Comparison of ENCODE assay signal across 14 mouse cellular contexts in genomic region chr10:67065927-67066326, GRCm38 (mm10). TPM values are rescaled to one million over a fixed set of nuclear protein-coding genes. Genes with fewer than 3 reads are reported as not detected.
DNase-seq lines count a peak whose midpoint lies in the region; ATAC-seq lines count a peak whose summit lies in the region.
"Had no signal": no experiment of that assay in that cellular context is flagged by ENCODE, and none has a peak within 500 bp of the region (broad histone marks: within the 10 kb centered on the region; RNA-seq: fewer than 3 reads in every experiment).

No protein-coding gene starts in this region.

- no peak overlapping the region for H3K4me3 ChIP-seq in heart, embryonic 15.5 days
- H3K4me3 ChIP-seq in heart, embryonic 10.5 days, result no peak overlapping the region
- H3K4me3 ChIP-seq in forebrain, embryonic 15.5 days, result no peak overlapping the region
- H3K4me3 ChIP-seq in hindbrain, embryonic 16.5 days (ENCODE audit: low read length), result no peak overlapping the region
- H3K4me3 ChIP-seq in neural tube, embryonic 12.5 days, result no peak overlapping the region
- H3K4me3 ChIP-seq: embryonic facial prominence, embryonic 10.5 days had no signal

- H3K36me3 ChIP-seq in heart, embryonic 15.5 days, result no peaks in the 10 kb centered on the region
- H3K36me3 ChIP-seq in heart, embryonic 10.5 days, result 0 out of 2 replicates have a peak, but pooled peaks cover 2% of the 10 kb centered on the region
- H3K36me3 ChIP-seq in forebrain, embryonic 15.5 days, result no peaks in the 10 kb centered on the region
- H3K36me3 ChIP-seq in hindbrain, embryonic 16.5 days (ENCODE audit: control insufficient read depth, insufficient read depth, low read length), result no peaks in the 10 kb centered on the region
- H3K36me3 ChIP-seq in neural tube, embryonic 12.5 days, result no peaks in the 10 kb centered on the region
- H3K36me3 ChIP-seq: embryonic facial prominence, embryonic 10.5 days had no signal

- intact Hi-C loops in left cerebral cortex, postnatal 4 days (cut with DNase I), result no loop called here

- H3K9ac ChIP-seq in heart, embryonic 15.5 days, result no peak overlapping the region
- no peak overlapping the region for H3K9ac ChIP-seq in forebrain, embryonic 15.5 days (replicated peaks)
- H3K9ac ChIP-seq in hindbrain, embryonic 16.5 days (ENCODE audit: low read depth, low read length), result no peak overlapping the region
- no peak overlapping the region for H3K9ac ChIP-seq in neural tube, embryonic 12.5 days

- H3K27ac ChIP-seq in heart, embryonic 15.5 days, result 0 out of 2 replicates have a peak overlapping the region, but pooled peaks have one; percentile 32
- no peak overlapping the region for H3K27ac ChIP-seq in heart, embryonic 10.5 days
- peak overlapping the region; percentile 69 for H3K27ac ChIP-seq in forebrain, embryonic 15.5 days (replicated peaks)
- peak overlapping the region; percentile 34; the same call in 1 of the 2 replicates for H3K27ac ChIP-seq in hindbrain, embryonic 16.5 days (ENCODE audit: low read depth, low read length)
- H3K27ac ChIP-seq in neural tube, embryonic 12.5 days, result peak overlapping the region; percentile 15; the same call in 1 of the 2 replicates
- H3K27ac ChIP-seq: embryonic facial prominence, embryonic 10.5 days; macrophage had no signal

- no peak for DNase-seq in heart, embryonic 10.5 days (ENCODE audit: low spot score)
- DNase-seq in left cerebral cortex, postnatal 4 days, result no peak
- DNase-seq in thymus, postnatal 36 days, result no peak
- DNase-seq: adrenal gland, adult 8-10 months; kidney, adult 11 months; lung, adult 2 months had no signal

- peaks cover 26% of the 10 kb centered on the region for H3K4me1 ChIP-seq in heart, embryonic 15.5 days (replicated peaks)
- H3K4me1 ChIP-seq in heart, embryonic 10.5 days, result peaks cover 21% of the 10 kb centered on the region
- H3K4me1 ChIP-seq in forebrain, embryonic 15.5 days, result peaks cover 20% of the 10 kb centered on the region
- H3K4me1 ChIP-seq in hindbrain, embryonic 16.5 days (ENCODE audit: control insufficient read depth, insufficient read depth, low read depth, low read length), result peaks cover 19% of the 10 kb centered on the region
- H3K4me1 ChIP-seq in neural tube, embryonic 12.5 days, result peaks cover 27% of the 10 kb centered on the region

- H3K4me2 ChIP-seq in heart, embryonic 15.5 days, result no peak overlapping the region
- H3K4me2 ChIP-seq in forebrain, embryonic 15.5 days (replicated peaks), result no peak overlapping the region
- H3K4me2 ChIP-seq in hindbrain, embryonic 16.5 days (ENCODE audit: low read length), result no peak overlapping the region
- H3K4me2 ChIP-seq in neural tube, embryonic 12.5 days (replicated peaks), result no peak overlapping the region

- H3K27me3 ChIP-seq in heart, embryonic 15.5 days, result no peaks in the 10 kb centered on the region
- no peaks in the 10 kb centered on the region for H3K27me3 ChIP-seq in heart, embryonic 10.5 days (ENCODE audit: insufficient read depth, poor library complexity, severe bottlenecking)
- H3K27me3 ChIP-seq in forebrain, embryonic 15.5 days, result no peaks in the 10 kb centered on the region
- no peaks in the 10 kb centered on the region for H3K27me3 ChIP-seq in hindbrain, embryonic 16.5 days (replicated peaks; ENCODE audit: control insufficient read depth, insufficient read depth, low read length)
- H3K27me3 ChIP-seq in neural tube, embryonic 12.5 days (replicated peaks), result no peaks in the 10 kb centered on the region

- no peak for ATAC-seq in heart, embryonic 15.5 days (replicated peaks; ENCODE audit: insufficient number of reproducible peaks, insufficient read depth, low FRiP score, low read depth)
- ATAC-seq in forebrain, embryonic 15.5 days (replicated peaks), result peak; percentile 26; the same call in 1 of the 2 replicates
- ATAC-seq in hindbrain, embryonic 16.5 days, result peak; percentile 59
- peak; percentile 76; the same call in 1 of the 2 replicates for ATAC-seq in neural tube, embryonic 12.5 days (ENCODE audit: low FRiP score, low read depth)
- ATAC-seq in megakaryocyte, adult 5-6 weeks (ENCODE audit: poor library complexity, severe bottlenecking), result no peak

- WGBS in heart, embryonic 15.5 days, result 53% methylated on average over 5 of the region's 5 CpGs
- WGBS in heart, embryonic 10.5 days, result 74% methylated on average over 5 of the region's 5 CpGs
- 40% methylated on average over 5 of the region's 5 CpGs for WGBS in forebrain, embryonic 15.5 days
- WGBS in hindbrain, embryonic 16.5 days, result 19% methylated on average over 5 of the region's 5 CpGs
- 35% methylated on average over 5 of the region's 5 CpGs for WGBS in neural tube, embryonic 12.5 days

- no peaks in the 10 kb centered on the region for H3K9me3 ChIP-seq in heart, embryonic 15.5 days (replicated peaks)
- H3K9me3 ChIP-seq in heart, embryonic 10.5 days, result no peaks in the 10 kb centered on the region
- H3K9me3 ChIP-seq in forebrain, embryonic 15.5 days, result no peaks in the 10 kb centered on the region
- H3K9me3 ChIP-seq in hindbrain, embryonic 16.5 days (ENCODE audit: control insufficient read depth, low read length), result no peaks in the 10 kb centered on the region; the same call in 1 of the 2 replicates
- no peaks in the 10 kb centered on the region for H3K9me3 ChIP-seq in neural tube, embryonic 12.5 days
- H3K9me3 ChIP-seq: embryonic facial prominence, embryonic 10.5 days; G1E had no signal

RNA-seq across cellular contexts. Expression of gene Jmjd1c, which starts 30.0 kb away (rescaled TPM):
- 33.3 and 33.5 TPM in 2 replicates for polyA plus RNA-seq in heart, embryonic 15.5 days (2015; fragmentation: Nextera tagmentation; extraction: Ambion mirVana)
- 27.8 and 30.4 TPM in 2 replicates for polyA plus RNA-seq in heart, embryonic 10.5 days (2016; fragmentation: Nextera tagmentation; extraction: Ambion mirVana)
- 64.1 and 65.2 TPM in 2 replicates for polyA plus RNA-seq in forebrain, embryonic 15.5 days (2015; fragmentation: Nextera tagmentation; extraction: Ambion mirVana)
- 33.4 and 35.5 TPM in 2 replicates for polyA plus RNA-seq in hindbrain, embryonic 16.5 days (2015; fragmentation: Nextera tagmentation; extraction: Ambion mirVana)
- 63.8 and 63.9 TPM in 2 replicates for polyA plus RNA-seq in neural tube, embryonic 12.5 days (2016; fragmentation: Nextera tagmentation; extraction: Ambion mirVana)
- total RNA-seq in left cerebral cortex, postnatal 4 days (2021), result 100 to 1,000 TPM; 135 to 143 TPM
- total RNA-seq in megakaryocyte, adult 5-6 weeks (2015), result 96.1 and 96.7 TPM in 2 replicates
- 69.0 and 91.8 TPM in 2 replicates for total RNA-seq in megakaryocyte, adult 5-6 weeks (2017)

RNA-seq across cellular contexts. Expression of gene Reep3, which starts 30.8 kb away (rescaled TPM):
- 30.6 and 31.5 TPM in 2 replicates for polyA plus RNA-seq in heart, embryonic 15.5 days (2015; fragmentation: Nextera tagmentation; extraction: Ambion mirVana)
- 21.2 and 26.1 TPM in 2 replicates for polyA plus RNA-seq in heart, embryonic 10.5 days (2016; fragmentation: Nextera tagmentation; extraction: Ambion mirVana)
- polyA plus RNA-seq in forebrain, embryonic 15.5 days (2015; fragmentation: Nextera tagmentation; extraction: Ambion mirVana), result 36.6 and 37.0 TPM in 2 replicates
- 32.7 and 36.2 TPM in 2 replicates for polyA plus RNA-seq in hindbrain, embryonic 16.5 days (2015; fragmentation: Nextera tagmentation; extraction: Ambion mirVana)
- 57.5 and 62.1 TPM in 2 replicates for polyA plus RNA-seq in neural tube, embryonic 12.5 days (2016; fragmentation: Nextera tagmentation; extraction: Ambion mirVana)
- total RNA-seq in left cerebral cortex, postnatal 4 days (2021), result 10 to 100 TPM; 24.4 to 27.9 TPM
- total RNA-seq in megakaryocyte, adult 5-6 weeks (2015), result 84.2 and 101 TPM in 2 replicates
- 46.7 and 59.2 TPM in 2 replicates for total RNA-seq in megakaryocyte, adult 5-6 weeks (2017)

Comparison
In these comparisons a context has a peak if more than half of its experiments do, and no peak if none do; other contexts are left out.
1. ATAC-seq: peak in forebrain, embryonic 15.5 days (single experiment), hindbrain, embryonic 16.5 days (single experiment) and neural tube, embryonic 12.5 days (single experiment); none in heart, embryonic 15.5 days (single experiment) and megakaryocyte, adult 5-6 weeks (single experiment).